Mouse (Mus musculus) liver (tissue): ENCODE measurements around the gene AI837181.
A peak's percentile ranks its signal among the peaks of the same experiment; 100 is the strongest.

Experiments
- DNase-seq: peaks from one replicate; pipeline ENCODE4 v3.0.0-alpha.2; 2020; ENCODE audit warnings: mixed read lengths

The AI837181 gene

DNA sequence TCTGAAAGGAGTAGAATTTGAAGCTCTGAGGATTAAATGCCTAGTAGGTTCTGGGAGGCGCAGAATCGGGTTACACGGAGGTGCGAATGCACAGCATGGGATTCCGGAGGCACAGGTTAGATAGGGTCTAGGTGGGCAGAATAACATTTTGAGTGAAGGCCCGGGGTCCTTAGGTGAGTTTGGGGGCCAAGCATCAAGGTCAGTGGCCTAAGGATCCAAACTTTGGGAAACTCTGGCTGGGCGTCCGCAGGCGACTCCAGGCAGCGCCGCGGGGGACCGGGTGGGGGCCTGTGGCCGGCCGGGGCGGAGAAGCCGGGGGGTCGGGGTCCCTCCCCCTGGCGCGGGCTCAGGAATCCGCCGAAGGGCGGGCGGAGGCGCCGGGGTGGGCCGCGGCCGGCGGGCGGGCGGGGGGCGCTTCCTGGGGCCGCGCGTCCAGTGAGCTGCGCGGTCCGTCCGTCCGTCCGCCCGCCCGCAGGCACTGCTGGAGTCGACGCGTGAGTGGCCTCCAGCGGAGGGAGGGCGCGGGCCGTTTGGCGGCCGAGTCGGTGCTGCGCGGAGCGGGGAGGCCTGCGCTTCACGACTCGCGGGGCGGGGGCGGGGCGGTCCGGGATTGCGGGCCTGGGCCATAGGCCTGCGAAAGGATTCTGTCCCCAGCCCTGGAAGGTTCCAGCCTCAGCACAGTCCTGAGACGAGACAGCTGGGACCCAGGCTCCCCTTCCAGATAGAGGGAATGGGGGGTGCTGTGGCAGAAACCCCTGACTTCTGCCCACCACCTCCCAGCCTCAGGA is 49.5 kb downstream of the AI837181 start:
- peak; percentile 42 for DNase-seq

DNA sequence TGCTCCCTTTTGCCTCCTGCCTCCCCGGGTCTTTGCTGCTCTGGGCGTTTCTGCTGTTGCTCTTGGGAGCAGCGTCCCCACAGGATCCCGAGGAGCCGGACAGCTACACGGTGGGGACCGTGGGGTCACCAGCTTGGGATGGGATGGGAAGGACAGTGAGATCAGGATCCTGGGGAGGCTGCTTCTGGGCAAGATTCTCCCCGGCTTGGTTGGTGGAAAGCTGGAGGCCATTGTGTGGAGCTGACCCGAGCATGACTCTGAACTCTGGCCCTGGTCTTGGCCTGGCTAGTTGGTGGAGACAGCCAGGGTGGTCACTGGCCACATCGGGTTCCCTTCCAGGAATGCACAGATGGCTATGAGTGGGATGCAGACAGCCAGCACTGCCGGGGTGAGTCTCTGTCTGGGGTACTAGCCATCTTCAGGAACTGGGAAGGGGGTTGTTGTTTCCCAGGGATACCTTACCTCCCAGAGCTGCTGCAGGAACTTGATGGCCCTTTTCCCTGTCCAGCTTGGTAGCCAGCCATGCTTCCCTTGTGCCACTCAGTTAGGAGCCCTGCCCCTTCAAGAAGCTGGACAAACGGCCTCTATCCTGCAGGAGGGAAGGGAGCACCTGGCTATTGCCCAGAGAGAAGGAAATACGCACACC is 50.2 kb downstream of the AI837181 start:
- DNase-seq = no peak
